Mouse (Mus musculus) large intestine, adult 2 months (tissue): Measurements from ENCODE around the gene Fbxl3. TPM values are rescaled to one million over a fixed set of nuclear protein-coding genes. Genes with fewer than 3 reads are reported as not detected.
A peak's percentile ranks its signal among the peaks of the same experiment; 100 is the strongest.

Experiments
- DNase-seq: peaks from one replicate; pipeline ENCODE4 v3.0.0-alpha.2; 2012; ENCODE audit warnings: low read depth, low spot score
- WGBS: fragments of 180-500 bp; shearing (Covaris S2); methylation state at CpG from one replicate; pipeline ENCODE4 v1.1.7; 2018; 5-methylcytosine and 5-hydroxymethylcytosine counted together
- polyA plus RNA-seq: library from polyadenylated mRNA; depleted of rRNA; stranded (reverse); fragments of >200 nt; gene quantifications from 2 replicates; pipeline ENCODE4 v1.2.3, GENCODE M21; 2012

Gene Fbxl3
- polyA plus RNA-seq, 1 experiment: 60.4 TPM

GRCm38 (mm10) chr14:103087846-103088245, 11.5 kb downstream of the Fbxl3 start:
- no peak for DNase-seq
- 50% methylated on average over 5 of the region's 5 CpGs for WGBS

- DNase-seq: no peak
- WGBS: 80% methylated on average over 4 of the region's 4 CpGs
Observed at GRCm38 (mm10) chr14:103086671-103087324, 12.6 kb downstream of the Fbxl3 start.

- 67% methylated on average over 1 of the region's 1 CpGs for WGBS
Observed at GRCm38 (mm10) chr14:103085840-103086533, 13.4 kb downstream of the Fbxl3 start.

GRCm38 (mm10) chr14:103079209-103079977, 20.0 kb downstream of the Fbxl3 start:
- WGBS: 72% methylated on average over 9 of the region's 9 CpGs
- no peak for DNase-seq

More at GRCm38 (mm10) chr14:103085840-103086533, 13.4 kb downstream of the Fbxl3 start:
- DNase-seq: no peak

- 85% methylated on average over 16 of the region's 16 CpGs for WGBS
- no peak for DNase-seq
Observed at GRCm38 (mm10) chr14:103078006-103078912, 21.1 kb downstream of the Fbxl3 start.

- WGBS: 87% methylated on average over 9 of the region's 9 CpGs
- no peak for DNase-seq
Observed at GRCm38 (mm10) chr14:103077272-103078005, 21.9 kb downstream of the Fbxl3 start.

GRCm38 (mm10) chr14:103075166-103075565, 24.2 kb downstream of the Fbxl3 start:
- no peak for DNase-seq
- 93% methylated on average over 7 of the region's 7 CpGs for WGBS

- WGBS: 96% methylated on average over 8 of the region's 8 CpGs
- DNase-seq: no peak
Observed at GRCm38 (mm10) chr14:103073825-103074224, 25.5 kb downstream of the Fbxl3 start.

GRCm38 (mm10) chr14:103072731-103073130, 26.6 kb downstream of the Fbxl3 start:
- 88% methylated on average over 4 of the region's 4 CpGs for WGBS
- no peak for DNase-seq

- DNase-seq: no peak
- 86% methylated on average over 12 of the region's 12 CpGs for WGBS
Observed at GRCm38 (mm10) chr14:103071471-103071870, 27.9 kb downstream of the Fbxl3 start.

GRCm38 (mm10) chr14:103070790-103071189, 28.6 kb downstream of the Fbxl3 start:
- WGBS: 1% methylated on average over 10 of the region's 10 CpGs
- no peak for DNase-seq

GRCm38 (mm10) chr14:103069864-103070611, 29.3 kb downstream of the Fbxl3 start, which contains the start of gene Cln5:
TSS of gene Cln5 (plus strand) at chr14:103070216.
- 1% methylated on average over 65 of the region's 65 CpGs for WGBS
- DNase-seq: peak; percentile 80

- no peak for DNase-seq
- 13% methylated on average over 12 of the region's 12 CpGs for WGBS
Observed at GRCm38 (mm10) chr14:103069465-103069863, 29.9 kb downstream of the Fbxl3 start.

GRCm38 (mm10) chr14:103065294-103066167, 33.8 kb downstream of the Fbxl3 start:
- peak; percentile 53 for DNase-seq
- WGBS: 4% methylated on average over 10 of the region's 10 CpGs

GRCm38 (mm10) chr14:103059495-103059894, 39.9 kb downstream of the Fbxl3 start:
- WGBS: 82% methylated on average over 10 of the region's 10 CpGs
- DNase-seq: no peak

GRCm38 (mm10) chr14:103058998-103059397, 40.4 kb downstream of the Fbxl3 start:
- DNase-seq: no peak
- WGBS: 32% methylated on average over 1 of the region's 1 CpGs

GRCm38 (mm10) chr14:103056601-103057000, 42.8 kb downstream of the Fbxl3 start:
- 88% methylated on average over 7 of the region's 7 CpGs for WGBS

More at GRCm38 (mm10) chr14:103056601-103057000, 42.8 kb downstream of the Fbxl3 start:
- no peak for DNase-seq
